Mouse (Mus musculus) urinary bladder, postnatal 4 days (tissue): ENCODE results near the gene Amotl1.

Source experiments
- DNase-seq, 2 experiments: peaks; one replicate each; pipeline ENCODE4 v3.0.0; 2021 to 2022; ENCODE audit warnings: low spot score in 2 of 2

Amotl1 gene

DNA sequence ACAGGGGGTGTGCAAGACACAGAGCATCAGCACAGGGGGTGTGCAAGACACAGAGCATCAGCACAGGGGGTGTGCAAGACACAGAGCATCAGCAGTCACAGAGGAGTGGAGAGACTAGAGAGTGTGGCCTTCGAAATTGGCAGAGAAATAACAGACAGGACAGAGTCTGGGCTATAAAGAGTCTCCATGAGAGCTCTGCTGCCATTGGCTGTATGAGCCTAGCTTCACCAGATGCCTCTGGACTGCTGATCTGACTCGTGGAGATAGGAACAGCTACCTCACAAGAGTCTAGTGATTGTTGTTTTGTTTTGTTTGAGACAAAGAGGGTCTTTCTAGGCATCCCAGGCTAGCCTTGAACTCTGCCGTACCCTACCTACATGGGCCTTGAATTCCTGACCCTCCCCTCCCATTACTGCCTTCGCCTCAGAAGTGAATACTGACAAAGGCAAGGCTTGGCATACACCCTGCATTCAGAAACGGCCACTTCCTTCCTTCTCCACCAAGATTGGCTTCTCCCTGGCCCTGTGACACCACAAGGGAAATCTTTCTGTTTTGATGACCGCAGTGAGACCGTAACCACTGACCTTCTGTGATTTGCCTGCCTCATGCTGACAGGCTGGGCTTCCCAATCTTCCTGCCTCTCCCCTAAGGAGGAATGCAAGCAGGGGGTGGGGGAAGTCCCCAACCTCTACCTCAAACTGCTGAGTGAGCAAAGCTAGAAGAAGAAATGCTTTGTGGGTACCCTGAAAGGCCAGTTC is 3.4 kb downstream of the Amotl1 start:
- DNase-seq, result no peak

DNA sequence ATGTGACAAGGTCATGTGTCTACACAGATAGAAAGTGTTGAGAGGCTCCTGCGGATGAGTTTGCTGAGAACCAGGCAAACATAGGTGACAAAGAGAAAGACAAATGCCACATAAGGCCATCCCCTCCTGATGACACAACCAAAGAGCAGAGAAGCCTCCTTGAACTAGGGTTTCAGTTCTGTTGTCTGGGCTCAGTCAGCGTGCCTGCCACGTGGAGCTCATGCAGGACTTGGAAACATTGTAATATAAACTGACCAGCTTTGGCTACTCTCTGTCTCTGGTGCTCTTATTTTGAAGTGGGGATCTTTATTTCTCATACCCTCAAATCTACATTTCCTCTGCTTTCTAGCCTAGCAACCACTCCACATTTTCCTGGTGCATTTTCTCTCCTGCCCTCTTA is 8.6 kb downstream of the Amotl1 start:
- DNase-seq, result no peak

DNA sequence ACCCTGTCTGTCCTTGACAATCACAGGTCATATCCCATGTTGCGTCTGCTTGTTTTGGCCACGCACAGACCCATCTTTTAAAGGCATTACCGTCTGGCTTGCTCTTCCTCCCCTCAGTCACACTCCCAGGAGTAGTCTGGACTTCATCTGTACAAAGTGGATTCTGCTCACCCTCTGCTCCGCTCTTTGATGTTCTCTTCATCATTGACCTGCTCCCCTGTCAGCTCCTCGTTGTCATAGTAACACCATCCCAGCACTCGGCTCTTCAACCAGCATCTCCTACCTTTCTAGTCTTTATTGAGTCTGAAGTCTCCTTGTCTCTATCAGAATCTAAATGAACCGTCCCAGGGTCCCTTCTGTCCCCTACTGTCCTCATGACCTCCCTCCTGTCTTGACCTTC is 9.3 kb downstream of the Amotl1 start:
- DNase-seq, result no peak

DNA sequence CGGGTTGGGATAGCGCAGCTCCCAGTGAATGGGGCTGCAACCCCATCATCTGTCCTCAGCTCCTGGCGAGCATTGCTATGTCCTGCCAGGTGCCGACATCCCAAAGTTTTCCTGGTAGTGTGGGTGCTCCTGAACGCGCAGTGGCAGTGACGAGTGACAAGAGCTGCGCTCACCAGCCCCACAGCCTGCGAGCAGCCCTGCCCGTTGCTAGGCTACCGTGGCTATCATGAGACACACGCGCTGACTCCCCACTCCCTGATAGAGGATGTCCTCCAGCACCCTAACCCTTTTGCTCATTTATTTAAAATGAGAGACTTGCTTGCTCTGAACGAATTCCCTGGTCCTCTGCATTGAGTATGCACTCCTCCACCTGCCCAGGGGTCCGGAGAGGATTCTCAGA is 10.7 kb downstream of the Amotl1 start:
- no peak for DNase-seq

DNA sequence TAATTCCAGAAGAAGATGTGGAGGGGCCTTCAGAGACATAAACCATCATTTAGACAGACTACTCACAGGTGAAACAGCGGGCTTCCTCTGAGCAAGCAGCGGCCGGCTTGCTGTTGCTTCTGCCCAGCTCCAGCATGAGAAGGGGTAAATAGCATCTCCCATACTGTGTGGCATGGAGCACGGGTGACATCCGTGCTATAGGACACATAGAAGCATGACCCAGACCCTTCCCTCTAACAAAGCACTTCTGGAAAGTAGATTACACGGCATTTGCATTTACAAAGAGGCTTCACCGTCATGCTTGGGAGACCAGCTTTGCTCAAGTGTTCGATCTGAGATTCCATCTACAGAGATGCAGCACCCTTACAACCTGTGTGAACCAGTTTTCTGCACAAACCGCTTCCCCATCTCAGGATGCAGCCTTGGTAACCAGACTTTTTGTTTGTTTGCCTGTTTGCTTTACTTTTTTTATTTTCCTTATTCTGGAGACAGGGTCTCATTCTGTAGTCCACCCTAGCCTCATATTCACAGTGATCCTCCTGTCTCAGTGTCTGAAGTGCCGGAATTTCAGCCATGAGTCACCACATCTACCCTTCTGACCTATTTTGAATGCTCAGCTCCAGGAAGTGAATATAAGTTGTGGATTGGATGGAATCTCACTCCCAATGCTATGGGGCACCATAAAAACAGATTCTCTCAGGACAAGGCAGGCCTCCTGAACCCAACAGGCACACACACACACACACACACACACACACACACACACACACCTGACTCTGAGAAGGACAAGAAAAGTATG is 12.3 kb downstream of the Amotl1 start:
- DNase-seq, result no peak

DNA sequence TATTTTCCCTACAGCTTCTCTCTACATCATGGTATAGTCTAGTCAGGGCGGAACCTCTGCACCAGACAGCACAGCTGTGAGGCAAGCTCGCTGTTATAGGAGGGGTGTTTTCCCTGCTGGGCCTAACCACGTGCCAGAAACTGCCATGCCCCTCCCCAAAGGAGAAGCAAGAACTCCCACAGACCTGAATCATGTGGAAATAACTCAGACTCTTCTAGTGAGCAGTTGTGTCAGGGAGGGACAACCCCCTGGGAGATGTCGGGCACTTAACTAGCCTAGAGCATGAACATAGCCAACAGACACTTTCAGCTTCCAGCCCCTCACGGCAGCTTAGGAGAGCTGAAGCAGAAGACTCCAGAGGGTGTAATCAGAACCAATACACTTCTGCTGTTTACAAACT is 13.1 kb downstream of the Amotl1 start:
- peak in 1 of 2 experiments; percentile 49 for DNase-seq

DNA sequence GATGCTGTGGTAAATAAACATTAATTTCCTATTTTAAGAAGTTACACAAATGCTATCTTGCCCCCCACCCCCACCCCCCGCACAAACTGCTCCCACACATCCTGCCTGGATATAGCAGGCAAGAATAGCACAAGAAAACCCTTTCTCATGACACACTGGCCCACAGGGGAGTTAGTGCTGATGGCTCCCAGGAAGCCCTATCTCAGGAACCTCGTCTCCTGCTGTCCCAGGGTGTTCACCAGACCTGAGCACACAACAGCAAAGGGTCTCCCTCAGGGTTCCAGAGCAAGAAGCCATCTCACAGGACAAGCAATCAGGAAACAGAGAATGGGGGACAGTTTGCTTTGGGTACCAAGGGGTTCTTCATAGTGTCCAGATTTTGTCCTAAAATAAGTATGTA is 17.3 kb downstream of the Amotl1 start:
- DNase-seq, result no peak

DNA sequence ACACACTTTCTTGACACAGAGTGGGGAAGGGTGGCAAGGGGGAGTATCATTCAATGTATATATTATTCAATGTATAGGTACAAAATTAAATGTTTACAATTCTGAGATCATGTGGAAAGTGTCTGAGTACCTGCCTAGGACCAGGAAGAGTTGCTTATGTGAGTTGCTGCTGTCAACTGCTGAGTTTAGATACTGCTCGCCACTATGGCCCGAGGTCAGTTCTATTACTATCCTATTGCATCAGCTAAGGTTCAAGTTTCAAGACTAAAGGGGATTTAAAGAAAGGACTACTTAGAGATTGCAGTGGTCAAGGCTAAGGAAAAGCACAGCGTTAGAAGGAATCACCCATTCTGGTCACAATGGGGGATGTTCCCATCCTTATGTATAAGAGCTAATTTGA is 18.9 kb downstream of the Amotl1 start:
- no peak for DNase-seq

DNA sequence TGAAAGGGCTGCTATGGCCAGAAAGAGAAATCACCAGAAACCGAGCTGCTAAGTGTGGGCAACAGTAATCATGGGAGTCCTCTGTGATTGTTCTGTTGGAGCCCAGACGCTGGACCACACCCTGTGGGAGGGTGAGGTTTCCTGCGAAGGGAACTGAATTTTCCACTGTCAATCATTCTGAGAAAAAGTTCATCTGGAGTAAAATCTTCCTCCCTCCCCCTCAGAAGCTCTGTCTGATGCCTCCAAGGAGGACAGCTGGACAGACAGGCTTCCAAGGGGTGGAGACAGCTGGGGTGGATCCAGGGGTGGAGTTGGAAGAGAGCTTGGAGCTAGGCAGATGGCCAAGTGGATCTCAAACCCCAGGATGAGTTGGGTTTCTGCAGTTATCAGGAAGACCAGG is 19.8 kb downstream of the Amotl1 start:
- DNase-seq, result peak in 1 of 2 experiments; percentile 59

DNA sequence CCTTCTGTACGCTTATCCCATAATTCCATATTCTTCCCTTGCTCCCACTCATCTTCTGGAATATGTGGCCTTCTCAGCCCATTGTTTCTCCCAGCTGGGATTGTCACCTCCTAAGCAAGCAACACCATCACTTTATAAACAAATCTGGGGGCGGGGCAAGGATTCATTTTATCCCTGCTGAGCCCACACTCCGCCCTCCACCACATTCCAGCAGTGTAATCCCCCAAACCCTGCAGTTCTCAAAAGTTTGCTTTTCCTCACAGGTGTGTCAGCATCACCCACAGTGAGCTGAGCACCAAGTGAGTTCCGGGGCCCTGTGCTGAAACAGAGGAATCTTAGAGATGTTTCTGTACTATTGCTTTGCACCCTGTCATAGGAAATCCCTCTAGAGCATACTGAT is 20.9 kb downstream of the Amotl1 start:
- DNase-seq, result no peak

DNA sequence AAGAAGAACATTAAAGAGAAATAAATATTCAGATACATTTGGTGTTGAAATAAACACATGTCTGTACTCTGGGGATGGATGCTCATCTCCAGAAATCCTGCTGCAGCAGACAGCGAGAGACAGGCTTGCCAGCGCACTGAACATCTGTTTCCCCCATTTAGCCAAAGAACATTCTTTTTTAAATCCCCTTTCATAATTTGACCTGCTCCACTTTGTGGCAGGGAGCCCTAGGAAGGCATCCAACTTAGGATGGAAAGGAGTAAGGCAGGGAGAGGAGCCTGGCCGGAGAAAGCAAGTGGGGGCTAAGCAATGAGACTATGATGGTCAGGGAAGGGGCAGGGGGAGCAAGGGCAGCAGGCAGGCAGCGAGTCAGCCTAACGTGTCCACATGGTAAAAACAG is 21.6 kb downstream of the Amotl1 start:
- no peak for DNase-seq

DNA sequence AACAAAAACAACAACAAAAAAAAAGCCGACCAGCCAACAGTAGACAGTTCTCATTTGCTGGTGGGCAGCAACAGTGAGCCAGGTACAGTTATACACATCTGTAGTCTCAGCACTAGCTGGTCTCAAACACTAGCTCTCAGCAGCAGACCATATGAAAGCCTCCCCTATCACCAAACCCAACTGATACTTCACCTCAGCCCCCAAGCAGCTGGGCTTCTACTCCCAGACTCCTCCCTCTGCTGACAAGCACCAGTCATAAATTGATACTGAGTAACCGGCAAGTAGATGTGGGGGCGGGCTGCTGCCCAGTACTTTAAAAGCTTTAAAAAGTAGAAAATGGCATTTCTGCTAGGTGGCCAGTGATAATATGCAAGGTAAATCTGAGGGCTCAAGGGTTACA is 22.0 kb downstream of the Amotl1 start:
- no peak for DNase-seq

DNA sequence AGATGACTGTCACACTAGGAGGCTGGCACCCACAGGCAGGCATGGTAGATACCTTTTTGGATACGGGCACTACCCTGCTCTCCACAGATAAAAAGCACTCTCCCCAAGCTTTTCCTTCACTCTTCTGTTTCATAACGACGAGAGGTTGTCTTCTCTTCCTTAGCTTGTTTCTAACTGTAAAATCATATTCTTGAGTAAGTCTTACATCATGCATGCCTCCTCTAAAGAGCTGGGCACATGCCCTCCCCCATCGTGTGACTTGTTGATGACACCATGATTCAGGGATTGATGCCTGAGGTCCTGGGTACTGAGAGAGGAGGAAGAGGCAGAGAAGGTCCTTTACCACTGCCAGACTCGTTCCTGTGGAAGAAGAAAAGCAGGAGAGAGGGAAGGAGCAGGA is 24.7 kb downstream of the Amotl1 start:
- no peak for DNase-seq

DNA sequence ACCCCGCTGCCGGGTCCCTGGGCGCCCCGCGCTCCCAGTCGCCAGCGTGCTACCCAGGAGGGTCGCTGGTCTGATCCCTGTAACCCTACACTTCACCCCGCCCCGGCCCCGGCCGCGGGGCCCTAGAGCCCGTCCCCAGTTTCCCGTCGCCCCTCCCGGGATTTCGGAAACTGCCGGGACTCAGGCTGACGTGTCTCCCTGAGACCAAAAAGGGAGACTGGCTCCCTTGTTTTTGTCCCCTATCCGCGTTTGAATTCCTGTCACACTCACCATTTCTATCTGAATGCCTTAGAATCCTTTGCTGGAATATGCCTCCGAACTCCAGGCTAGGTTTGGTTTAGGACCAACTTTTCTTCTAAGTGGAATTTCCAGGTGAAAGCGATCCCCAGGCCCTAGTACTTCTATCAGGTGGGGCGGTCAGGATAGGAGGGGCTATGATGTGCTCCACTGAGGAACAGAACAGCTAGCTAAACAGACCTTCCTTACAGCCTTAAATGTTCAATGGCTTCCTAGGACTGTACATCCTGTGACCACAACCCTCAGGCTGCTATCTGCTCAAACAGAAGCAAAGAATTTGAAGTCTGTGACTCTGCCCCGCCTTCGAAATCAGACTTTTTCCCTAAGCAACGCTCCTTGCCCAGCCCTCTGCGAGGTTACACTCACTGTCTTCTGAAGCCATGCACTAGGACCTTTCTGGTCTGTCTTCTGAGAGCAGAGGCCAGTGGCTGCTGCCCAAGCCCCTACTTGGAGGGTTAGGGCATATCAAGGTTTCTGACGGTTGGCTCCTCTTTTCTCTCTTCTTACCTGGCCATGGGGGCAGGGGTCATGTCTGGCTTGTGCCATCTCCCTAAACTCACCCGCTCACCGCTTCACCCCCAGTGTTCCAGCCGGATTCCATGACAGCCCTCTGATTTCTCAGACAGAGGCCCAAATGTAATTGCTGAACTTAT is 29.6 kb downstream of the Amotl1 start:
- DNase-seq, result peak in 1 of 2 experiments; percentile 79

DNA sequence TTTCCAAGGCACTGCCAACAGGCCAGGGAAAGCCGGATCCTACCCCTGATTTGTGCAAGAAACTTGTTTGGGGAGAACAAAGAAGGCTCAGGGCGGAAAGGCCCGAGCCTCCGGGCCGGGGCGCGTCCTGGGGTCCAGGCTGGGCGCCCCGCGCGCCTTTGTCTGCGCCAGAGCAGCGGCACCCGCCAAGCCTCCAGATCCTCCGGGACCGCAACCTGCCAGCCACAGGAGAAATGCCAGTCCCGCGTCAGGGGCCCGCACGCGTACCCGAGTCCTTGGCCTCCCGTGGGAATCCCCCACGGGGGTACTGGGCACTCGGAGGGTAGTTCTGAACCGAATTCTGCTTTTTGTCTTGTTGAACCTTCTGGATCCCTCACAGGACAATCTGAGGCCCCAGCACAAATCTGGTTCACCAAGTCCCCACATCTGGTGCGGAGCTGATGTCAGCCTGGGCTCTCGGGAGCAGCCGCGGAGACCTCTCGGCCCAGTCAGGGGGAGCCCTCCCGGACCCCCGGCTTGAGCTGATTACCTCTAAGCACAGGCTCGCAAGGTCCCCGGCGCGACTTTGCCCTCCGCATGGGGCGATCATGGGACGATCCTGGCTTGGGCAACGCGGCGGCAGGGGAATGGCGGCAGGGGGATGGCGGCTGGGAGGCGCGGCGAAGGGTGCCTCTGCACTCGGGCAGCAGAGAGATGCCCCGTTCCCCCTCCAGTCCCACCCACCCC is 30.5 kb downstream of the Amotl1 start:
- peak in 1 of 2 experiments; percentile 46 for DNase-seq

DNA sequence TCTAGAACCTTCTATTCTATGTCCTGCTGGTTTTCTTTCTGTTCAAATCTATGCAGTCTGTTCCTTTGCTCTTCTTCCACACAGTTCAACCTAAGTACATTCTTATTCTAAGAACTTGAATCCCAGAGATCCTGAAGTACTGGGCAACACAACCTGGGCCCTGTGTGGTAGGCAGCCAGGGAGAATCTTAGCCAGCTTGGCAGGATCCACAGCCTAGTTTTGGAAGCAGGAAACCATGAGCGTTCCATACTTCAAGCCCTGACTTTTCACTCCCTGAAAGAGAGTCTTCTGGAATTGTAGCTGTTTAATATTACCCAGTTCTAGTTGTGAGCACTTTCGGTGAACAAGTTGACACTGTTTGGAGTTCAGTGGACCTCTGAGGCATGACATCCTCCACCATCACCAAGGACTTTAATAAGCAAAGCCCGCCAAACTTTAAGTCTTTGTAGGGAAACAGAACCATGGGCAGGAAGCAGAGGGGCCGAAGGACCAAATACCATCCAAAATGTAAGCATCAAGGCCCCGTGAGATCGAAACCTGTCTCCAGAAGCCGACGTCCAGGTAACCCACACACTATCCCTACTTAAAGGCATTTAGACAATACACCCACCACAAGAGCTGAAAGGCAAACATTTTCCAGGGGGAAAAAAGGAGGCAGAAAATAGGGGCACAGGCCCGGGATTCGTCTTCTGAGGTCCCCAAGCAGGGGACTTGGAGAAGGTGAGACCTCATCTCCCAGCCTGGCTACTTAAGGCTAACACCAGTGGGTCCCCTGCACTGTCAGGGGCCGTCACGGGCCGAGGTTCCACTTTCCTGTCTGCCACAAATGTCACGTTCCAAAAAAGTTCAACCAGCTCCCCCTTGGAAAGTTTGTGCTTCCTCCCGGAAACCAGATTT is 31.3 kb downstream of the Amotl1 start:
- DNase-seq, result no peak

DNA sequence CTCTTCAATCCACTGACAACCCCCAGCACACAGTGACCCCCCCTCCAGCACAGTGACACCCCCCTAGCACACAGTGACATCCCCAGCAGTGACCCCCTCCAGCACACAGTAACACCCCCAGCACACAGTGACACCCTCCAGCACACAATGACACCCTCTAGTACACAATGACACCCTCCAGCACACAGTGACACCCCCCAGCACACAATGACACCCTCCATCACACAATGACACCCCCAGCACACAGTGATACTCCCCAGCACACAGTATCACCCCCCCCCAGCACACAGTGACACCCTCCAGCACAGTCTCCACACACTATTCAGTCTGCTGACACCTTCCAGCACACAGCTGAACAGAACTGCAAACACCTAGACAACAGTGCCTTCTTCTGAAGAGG is 32.3 kb downstream of the Amotl1 start:
- no peak for DNase-seq

DNA sequence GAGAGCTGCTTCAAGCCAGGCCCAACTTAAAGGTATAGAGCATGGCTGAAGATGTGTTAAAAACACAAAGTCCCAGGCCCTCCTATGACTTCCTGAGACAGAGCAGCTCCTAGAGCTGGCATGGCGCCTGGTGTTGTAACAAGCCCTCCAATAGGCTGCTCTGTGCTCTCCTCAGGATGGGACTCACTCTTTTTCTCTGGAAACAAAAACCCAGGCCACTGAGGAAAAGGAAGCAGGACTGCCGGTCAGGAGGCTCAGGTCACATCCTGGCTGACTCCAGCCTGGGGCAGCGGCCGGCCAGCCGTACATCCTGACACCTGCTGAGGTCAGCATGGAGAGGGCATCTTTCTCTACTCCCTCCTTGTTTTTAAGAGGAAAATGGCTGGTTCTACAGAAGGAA is 36.3 kb downstream of the Amotl1 start:
- DNase-seq, result no peak

DNA sequence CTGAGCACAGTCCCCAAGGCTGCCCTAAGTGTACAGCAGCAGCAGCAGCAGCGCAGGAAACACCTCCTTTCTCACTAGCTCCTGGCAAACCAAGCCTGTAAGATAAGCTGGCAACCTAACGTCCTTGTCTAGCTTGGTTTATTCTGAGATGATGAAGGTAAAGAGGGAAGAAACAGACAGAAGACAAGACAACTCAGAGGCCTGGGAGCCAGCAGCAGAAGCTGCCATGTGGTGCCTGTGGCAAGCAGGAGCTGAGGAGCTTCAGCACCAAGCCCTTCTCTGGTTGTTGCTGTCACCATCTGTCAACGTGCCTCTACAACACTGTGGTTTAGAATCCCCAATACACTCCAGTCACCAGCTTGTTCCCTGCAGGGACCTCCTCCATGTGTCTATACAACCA is 37.4 kb downstream of the Amotl1 start:
- DNase-seq, result no peak

DNA sequence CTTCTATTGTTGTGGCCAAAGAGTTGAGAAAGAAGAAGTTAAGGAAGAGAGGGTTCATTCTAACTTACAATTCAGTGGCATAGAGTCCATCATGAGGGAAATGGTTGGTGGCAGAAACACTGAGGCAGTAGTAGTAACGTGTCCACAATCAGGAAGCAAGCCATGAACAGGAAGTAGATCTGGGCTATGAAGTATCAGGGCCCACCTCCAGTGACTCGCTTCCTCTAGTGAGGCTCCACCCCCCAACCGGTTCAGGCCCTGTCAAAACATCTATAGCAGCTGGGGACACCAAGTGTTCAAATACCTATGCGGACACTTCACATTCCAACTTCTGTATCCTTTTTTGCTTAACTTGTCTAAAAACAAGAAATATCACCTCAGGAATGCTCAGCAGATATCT is 38.9 kb downstream of the Amotl1 start:
- no peak for DNase-seq
